Mouse (Mus musculus) kidney, postnatal 36 days (tissue): ENCODE measurements at regions not wholly inside any gene's neighbourhood (a gene's known extent, or its start where the extent isn't known, plus 50 kb on each side); places are given as distances from the start of the nearest gene placed in this dataset.

Experiments
- DNase-seq, 2 experiments: peaks; one replicate each; pipeline ENCODE4 v3.0.0; 2021 to 2022; ENCODE audit warnings: mixed read lengths in 2 of 2

DNA sequence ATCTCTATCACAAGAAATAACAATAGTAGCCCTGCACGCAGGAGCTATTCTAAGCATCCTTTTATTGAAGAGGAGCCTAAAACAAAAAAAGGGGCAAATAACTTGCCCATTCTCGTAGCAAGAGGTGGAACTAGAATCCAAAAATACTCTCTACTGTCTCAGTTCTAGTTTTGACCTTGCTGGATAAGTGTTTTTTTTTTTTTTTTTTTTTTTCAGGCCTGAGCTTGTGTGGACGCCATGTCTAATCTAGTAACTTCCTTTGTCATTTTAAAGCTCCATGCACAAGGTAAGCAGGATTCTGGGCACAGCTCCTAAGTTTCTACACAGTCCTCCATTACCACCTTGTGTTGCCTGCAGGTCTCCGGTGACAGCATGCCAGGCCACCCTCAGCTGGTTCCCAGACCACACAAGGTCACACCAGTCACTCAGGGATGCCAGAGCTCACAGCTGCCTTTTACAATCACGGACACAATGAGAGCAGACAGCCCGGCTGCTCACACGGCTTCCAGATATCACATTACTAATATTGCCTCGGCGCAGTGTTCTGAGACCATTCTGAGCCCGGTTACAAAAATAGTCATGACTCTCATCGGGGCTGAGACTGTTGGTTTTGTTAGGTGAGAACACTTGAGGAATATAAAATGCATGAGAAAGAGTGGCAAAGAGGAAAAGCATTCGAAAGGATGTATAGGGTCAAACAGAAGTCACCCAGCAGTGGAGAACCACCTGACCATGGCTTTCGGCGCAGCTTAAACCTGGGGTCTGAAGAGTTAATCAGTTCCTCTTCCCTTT is 124.7 kb upstream of the Tank start:
- peak; percentile 11 to 37 for DNase-seq

DNA sequence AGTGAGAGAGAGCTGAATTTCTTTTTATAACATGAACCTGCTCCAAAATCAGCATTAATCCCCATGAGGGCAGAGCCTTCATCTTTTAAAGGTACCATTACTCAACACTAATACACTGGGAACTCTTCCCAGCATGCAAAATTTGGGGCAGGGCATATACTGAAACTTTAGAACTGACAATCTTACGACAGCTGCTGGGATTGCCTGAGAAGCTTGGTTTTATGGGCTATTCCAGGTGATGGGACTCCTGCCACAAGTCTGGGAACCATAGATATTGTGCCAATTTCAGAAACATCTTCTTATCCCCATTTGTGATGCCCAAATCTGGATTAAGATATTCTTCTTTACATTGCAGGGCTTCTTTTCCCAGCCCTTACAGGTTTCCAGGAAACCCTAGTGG is 125.8 kb upstream of the Tank start:
- DNase-seq, result no peak

- no peak for DNase-seq
Measured at GRCm38 (mm10) chr2:61450731-61451130, 127.7 kb upstream of the Tank start.

GRCm38 (mm10) chr2:61436591-61436990 is 141.8 kb upstream of the Tank start:
- DNase-seq, result no peak

DNA sequence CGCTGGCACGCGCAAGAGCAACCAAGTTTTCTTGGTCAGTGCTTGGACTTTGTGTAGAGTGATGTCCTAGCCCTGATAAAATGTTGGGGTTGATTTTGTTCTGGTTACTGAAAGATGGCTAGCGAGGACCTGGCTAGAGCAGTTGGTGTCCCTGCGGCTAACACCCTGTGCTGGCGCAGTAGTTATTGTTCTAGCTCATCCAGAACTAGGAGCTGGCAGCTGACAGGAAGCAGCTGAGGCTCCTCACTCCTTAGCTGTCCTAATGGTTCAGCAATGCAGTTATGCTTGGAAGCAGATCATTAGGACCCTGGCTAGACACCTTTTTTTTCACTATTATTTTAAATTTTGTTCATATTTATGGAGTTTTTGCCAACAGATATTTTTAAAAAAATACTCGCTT is 170.5 kb upstream of the Tank start:
- DNase-seq, result peak; percentile 8 to 11

DNA sequence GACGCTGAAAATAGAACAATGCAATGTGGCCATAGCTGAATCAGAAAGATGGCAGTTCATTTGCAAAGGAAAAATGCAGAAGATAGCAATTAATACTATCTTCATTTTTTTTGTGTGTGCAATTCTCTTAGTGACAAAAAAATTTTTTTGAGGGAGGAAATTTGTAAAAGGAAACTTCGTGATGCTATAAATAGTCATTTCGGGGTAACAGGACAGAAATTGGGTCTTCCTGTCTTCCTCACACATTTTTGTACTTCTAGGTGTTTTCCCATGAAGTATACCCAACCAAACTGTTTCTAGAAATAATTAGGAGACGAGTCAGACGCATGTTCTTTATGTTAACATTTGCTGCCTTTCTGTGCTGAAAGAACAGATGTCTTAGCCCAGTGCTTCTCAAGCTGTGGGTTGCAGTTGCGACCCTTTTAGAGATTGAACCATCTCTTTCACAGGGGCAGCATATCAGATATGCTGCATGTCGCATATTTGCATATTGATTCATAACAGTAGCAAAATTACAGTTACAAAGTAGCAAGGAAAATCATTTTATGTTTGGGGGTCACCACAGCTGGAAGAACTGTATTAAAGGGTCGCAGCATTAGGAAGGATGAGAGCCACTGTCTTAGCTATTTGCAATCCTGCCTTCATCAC is 172.2 kb upstream of the Tank start:
- no peak for DNase-seq

DNA sequence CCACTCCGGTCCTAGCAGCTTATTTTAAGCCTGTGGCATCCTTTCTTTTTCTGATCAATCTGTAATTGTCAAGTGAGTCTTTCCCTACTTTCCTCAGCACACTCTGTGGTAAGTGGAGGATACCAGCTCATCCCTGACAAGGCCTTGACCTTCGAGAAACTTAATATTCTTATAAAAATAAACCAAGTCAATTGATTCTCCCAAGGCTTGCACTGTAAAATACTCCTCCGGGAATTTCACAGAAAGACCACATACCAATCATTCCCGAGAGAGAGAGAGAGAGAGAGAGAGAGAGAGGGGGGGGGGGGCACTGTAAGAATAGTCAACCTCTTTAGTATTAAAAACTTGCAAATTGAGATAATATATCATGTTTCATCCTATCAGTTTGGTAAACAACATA is 173.1 kb upstream of the Tank start:
- no peak for DNase-seq

DNA sequence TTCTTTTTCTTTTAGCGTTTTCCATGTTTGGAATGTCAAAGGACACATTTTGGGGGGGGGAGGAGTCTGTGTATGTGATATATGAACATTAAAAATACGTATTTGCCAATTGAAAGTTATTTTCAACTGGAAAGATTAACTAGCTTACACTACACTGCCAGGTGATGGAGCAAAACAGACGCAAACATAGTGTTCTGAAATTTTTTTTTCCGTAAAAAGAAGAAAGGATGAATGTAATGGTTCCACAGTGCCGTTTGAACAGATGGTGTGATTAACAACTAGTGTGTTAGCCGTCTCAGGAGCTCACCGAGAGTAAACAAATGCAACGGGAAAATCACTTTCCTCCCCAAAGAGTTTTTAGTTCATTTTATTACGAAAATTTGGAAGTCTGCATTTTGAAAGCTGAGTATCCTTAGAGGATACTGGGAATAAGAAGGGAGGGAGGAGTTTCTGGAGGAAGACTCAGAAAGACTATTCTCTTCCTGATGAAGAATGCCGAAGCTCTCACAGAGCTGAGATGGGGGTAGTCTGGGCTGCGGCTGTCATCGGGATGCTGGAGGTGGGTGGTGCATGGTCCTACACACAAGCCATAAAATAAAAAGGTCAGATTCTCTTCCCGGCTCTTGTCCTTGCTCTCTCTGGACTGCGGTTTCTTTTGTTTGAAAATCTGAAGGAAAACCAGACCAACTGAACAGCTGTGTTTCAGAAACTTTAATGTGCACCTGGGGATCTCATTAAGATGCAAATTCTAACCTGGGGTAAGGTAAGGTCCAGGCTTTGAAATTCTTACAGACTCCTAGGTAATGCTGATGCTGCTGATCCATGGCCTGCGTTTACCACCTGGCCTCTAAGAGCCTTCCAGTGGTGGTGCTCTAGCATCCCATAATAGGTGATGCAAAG is 175.5 kb upstream of the Tank start:
- no peak for DNase-seq

DNA sequence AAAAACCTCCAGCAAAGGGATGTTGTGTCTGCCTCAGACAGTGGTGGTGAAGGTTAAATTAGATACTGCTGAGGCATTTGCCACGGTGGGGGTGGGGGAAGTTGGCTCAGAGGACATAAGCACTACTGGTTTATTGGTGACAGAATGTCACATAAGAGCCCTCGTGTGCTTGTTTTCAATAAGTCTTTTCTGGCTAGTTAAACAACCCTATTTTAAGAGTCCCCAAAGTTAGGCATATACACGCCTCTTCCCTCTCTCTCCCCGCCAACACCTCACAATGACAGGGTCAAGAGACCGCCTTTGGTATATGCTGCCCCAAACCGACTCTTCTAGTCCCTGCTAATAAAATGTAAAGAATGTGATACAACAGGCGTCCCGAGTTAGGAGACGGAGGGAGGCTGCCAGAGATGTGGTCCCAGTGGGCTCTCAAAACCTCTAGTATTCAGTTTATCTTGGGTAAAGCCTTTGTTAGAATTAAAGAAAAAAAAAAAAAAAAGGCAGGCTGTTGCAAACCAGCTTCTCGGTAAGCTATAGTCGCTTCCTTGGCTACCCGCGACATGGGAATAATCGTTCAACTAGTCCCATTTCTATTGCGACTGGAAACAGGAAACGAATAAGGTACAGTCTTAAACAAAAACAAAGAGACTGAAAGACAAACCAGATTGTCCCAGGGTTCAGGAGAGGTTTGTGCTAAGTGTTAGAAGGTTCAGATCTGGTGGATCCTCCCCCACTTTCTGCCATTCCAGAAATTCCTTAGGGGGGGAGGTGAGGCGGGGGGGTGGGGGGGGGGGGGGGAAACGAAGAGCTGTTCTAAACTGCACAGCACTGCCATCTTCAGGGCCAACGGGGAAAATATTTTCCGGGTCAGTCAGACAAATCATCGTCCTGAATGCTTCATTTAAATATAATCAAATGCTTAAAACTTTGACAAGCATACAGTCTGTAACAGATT is 176.5 kb upstream of the Tank start:
- peak; percentile 81 to 90 for DNase-seq

- DNase-seq, result no peak
Measured at GRCm38 (mm10) chr2:61398633-61399032, 179.8 kb upstream of the Tank start.

- no peak for DNase-seq
Measured at GRCm38 (mm10) chr2:61389622-61390021, 188.8 kb upstream of the Tank start.

GRCm38 (mm10) chr2:61389207-61389606 is 189.2 kb upstream of the Tank start:
- no peak for DNase-seq

DNA sequence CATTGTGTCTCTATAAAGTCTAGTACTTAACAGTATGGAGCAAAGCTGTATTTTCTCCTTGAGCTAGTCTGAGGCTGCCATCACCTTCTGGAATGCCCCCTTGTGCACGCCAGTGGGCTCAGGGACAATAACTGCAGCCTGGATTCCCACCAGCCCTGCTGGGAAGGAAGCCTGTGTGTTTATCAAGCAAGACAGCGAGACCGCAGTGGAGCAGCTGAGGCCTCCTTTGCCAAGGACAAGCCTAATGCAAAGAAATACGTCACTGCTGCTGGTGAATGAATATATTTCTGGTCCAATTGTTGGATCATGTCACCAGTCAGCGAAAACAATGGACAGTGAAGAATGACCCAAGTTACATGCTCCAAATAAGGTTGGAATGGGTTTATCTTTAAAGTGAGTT is 190.8 kb upstream of the Tank start:
- DNase-seq, result no peak

DNA sequence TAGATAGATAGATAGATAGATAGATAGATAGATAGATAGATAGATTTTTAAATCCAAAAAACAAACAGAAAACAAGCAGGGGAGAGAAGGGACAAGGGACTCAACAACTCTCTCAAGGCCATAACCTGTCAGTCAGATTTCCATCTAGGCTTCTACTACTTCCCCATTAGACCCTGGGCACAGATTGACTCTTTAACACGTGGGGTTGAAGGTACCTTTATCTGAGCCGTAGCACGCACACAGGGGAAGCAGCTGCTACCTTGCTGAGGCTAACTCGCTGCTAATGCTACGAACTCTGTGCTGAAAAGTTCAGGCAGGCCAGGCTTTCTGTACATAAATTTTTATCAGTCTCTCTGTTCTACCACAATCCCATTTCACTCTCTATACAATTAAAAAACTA is 191.4 kb upstream of the Tank start:
- no peak for DNase-seq

DNA sequence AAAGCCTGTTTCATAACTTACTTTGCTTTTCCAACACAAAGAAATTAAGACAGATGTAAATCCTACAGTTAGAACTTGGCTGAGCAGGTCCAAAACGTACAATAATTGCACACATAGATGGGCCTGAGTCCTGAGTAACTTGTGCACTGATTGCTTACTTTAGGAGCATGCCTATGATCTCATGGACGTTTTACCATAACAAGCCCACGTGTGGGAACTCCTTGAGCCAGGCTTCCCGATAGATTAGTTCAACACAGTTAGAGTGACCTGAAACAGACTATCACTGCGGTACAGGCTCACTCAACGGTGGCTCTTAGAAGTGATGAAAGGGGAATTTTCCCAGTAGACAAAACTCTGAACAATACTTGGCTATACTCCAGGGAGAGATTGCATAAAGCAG is 193.9 kb upstream of the Tank start:
- no peak for DNase-seq

- no peak for DNase-seq
Measured at GRCm38 (mm10) chr2:61383744-61384295, 194.6 kb upstream of the Tank start.

DNA sequence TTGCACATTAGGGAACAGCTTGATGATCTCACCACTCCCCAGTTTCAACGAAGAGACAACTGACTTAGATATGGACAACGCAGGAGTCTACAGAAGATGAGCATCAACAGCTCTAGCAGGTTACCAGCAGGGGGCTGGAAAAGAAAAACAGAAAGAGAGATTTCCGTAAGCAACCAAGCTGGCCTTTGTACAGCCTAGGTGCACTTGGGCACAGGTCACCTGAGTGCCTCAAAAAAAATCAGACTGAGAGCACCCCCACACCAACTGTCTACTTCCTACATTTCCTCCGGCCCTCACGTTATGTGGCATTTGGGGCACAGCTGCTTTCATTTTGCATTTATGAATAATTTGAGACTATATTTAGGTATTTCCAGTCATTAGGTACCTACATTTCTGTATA is 199.3 kb upstream of the Tank start:
- no peak for DNase-seq

DNA sequence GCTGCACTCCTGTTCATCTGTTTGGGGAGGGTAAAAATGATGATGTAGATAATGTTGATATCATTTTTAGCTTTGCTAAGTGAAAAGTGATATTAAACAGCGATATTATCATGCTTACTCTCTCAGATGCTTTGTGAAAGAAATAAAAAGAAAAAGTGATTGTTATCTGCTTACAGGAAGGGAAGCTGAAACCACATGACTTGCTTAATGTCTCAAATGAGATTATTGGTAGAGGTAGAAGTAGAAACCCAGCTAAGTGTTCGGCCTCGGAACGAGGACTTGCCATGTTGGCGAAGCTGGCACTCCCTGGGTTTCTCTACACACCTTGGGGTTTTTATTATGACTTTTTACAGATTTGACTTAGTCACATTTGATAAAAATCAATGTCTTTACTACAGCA is 200.1 kb upstream of the Tank start:
- no peak for DNase-seq

DNA sequence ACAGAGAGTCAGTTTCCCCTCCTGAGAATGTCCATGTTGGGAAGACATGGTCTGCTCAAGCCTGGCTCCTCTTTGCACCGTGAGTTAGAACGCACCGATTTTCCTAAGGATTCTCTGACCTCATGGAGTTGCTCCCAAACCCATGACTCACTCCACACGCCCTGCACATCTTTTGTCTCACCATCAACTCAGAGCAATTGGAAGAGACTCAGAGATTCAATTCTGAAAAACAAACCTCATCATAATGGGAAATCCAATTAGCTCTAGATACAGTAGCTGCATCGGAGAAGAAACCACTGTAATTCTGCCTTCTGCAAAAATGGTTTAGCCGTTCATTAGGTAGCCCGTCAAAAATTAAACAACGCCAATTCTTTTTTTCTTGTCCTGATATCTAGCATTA is 200.6 kb upstream of the Tank start:
- no peak for DNase-seq

- DNase-seq, result peak; percentile 34 to 40
Measured at GRCm38 (mm10) chr2:61362606-61363005, 215.8 kb upstream of the Tank start.

GRCm38 (mm10) chr2:61361394-61361793 is 217.0 kb upstream of the Tank start:
- no peak for DNase-seq

DNA sequence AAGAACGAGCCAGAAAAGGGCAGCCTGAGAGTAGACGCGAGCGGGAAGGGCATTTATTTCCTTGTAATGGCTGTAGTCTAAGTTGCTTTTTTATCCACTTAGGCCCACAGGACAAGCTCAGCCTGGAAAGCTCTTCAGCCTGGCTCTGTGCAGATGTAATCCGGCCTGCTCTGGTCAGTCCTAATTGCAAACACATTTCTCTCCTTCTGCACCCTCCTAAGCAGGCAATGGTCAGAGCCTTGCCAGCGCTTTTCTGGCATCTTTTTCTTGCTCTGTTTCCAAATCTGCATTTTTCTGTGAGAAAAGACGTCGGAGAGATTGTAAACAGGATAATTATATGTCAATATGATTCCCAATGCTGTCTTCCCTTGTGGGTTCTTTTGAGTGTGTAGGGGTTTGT is 224.3 kb upstream of the Tank start:
- DNase-seq, result peak; percentile 19 to 28
